Mouse (Mus musculus): Measurements from ENCODE around the gene Agap1. TPM values are rescaled to one million over a fixed set of nuclear protein-coding genes. Genes with fewer than 3 reads are reported as not detected.

Gene Agap1
- polyA plus RNA-seq, 1 experiment from 2014 or later = 10.7 TPM

DNA sequence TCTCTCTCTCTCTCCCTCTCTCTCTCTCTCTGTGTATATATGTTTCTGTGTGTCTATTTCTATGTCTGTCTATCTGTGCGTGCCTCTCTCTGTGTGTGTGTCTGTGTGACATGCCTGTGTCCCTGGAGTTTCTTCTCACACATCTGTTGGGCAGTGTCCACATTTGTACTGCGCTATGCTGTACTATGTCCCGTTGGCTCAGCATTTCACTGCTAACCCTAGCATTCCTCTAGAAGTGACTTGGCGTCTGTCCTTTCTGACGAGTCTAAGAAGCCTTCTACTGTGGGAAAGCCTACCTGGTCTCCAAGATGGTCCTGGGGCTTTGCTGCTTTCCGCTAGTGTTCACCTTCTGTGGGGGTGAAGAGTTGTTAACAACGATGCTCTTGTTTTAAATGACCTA, 368.4 kb downstream of the Agap1 start:
- H3K9ac ChIP-seq = no peak overlapping the region
- no peak overlapping the region for H3K4me2 ChIP-seq
- no peak for ATAC-seq (ENCODE audit: insufficient number of reproducible peaks, low FRiP score, low TSS enrichment, low read depth)
- no peak overlapping the region for H3K4me3 ChIP-seq
- H3K4me1 ChIP-seq = 0 out of 2 replicates have a peak, but pooled peaks cover 3% of the 10 kb centered on the region
- H3K27me3 ChIP-seq = no peaks in the 10 kb centered on the region
- H3K9me3 ChIP-seq = no peaks in the 10 kb centered on the region
- 76% methylated on average over 7 of the region's 7 CpGs for WGBS
- no peaks in the 10 kb centered on the region for H3K36me3 ChIP-seq
- no peak overlapping the region for H3K27ac ChIP-seq

DNA sequence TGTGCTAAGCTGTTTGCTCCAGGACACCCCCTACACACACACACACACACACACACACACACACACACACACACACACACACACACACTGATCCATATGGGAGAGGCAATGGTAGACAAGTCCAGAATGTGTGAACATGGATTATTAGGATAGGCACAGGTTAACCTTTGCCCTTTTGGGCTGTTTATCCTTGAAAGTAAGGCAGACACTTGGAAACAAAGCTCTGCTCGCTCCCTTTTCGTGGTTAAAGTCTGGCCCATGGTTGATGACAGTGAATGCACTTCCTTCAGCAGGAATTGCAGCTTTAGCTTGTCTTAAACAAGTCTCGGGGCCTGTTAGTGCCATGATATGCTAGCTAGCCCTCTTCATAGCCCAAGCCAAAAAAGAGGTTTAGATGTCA, 372.4 kb downstream of the Agap1 start:
- H3K9me3 ChIP-seq = no peaks in the 10 kb centered on the region
- H3K9ac ChIP-seq = no peak overlapping the region
- 69% methylated on average over 3 of the region's 3 CpGs for WGBS
- 0 out of 2 replicates have a peak, but pooled peaks cover under 1% of the 10 kb centered on the region for H3K36me3 ChIP-seq
- no peak overlapping the region for H3K4me2 ChIP-seq
- H3K4me1 ChIP-seq = no peaks in the 10 kb centered on the region
- no peak overlapping the region for H3K27ac ChIP-seq
- H3K4me3 ChIP-seq = no peak overlapping the region
- no peaks in the 10 kb centered on the region for H3K27me3 ChIP-seq
- no peak for ATAC-seq (ENCODE audit: insufficient number of reproducible peaks, low FRiP score, low TSS enrichment, low read depth)

DNA sequence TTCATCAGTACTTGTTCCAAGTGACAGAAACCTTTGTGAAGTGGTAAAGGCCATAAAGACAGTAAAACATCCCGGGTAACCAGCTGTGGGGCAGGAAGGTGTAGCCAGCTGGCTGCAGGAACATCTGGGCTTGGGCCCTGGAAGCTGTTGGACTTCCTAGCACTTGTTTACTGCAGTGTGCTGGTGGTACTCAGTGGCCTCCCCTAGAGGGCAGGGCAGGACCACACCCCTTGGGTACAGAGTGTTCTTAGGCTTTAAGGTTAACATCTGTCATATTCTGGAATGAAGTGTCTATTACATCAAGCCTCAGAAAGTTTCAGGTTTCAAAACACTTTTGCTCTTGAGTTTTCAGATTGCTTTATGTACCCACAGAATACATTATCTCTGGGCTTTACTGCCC, 376.5 kb downstream of the Agap1 start:
- Histone ChIP-seq H3K9ac (no peak overlapping the region), H3K9me3 (no peaks in the 10 kb centered on the region), H3K4me2 (no peak overlapping the region), H3K4me1 (no peaks in the 10 kb centered on the region), H3K27me3 (no peaks in the 10 kb centered on the region), H3K4me3 (no peak overlapping the region), H3K27ac (no peak overlapping the region), H3K36me3 (peaks cover 11% of the 10 kb centered on the region; the same call in 1 of the 2 replicates)
- 33% methylated on average over 1 of the region's 1 CpGs for WGBS
- no peak for ATAC-seq (ENCODE audit: insufficient number of reproducible peaks, low FRiP score, low TSS enrichment, low read depth)

DNA sequence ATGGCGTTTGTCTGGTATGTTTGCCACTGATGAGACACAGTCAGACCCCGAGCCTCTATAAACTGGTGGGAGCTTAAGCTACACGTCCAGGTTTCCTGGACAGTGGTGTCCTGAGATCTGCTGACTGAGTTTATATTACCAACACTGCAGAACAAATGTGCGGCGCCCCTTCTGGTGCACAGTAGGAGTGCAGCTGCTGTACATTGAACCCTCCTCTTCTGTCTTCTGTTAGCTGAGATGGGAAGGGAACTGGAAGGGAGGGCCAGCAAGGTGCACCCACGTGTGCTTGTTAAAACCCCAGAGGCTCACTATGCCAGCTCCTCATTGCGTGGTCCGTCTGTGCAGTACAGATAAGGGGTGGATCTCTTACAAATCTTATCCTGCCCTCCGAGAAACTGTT, 389.5 kb downstream of the Agap1 start:
- H3K27ac ChIP-seq = no peak overlapping the region
- 71% methylated on average over 9 of the region's 9 CpGs for WGBS
- no peak overlapping the region for H3K4me3 ChIP-seq
- peaks cover 36% of the 10 kb centered on the region for H3K4me1 ChIP-seq
- no peak for ATAC-seq (ENCODE audit: insufficient number of reproducible peaks, low FRiP score, low TSS enrichment, low read depth)
- 0 out of 2 replicates have a peak, but pooled peaks cover 6% of the 10 kb centered on the region for H3K36me3 ChIP-seq
- H3K9ac ChIP-seq = no peak overlapping the region
- H3K27me3 ChIP-seq = peaks cover 16% of the 10 kb centered on the region
- no peak overlapping the region for H3K4me2 ChIP-seq
- H3K9me3 ChIP-seq = no peaks in the 10 kb centered on the region

DNA sequence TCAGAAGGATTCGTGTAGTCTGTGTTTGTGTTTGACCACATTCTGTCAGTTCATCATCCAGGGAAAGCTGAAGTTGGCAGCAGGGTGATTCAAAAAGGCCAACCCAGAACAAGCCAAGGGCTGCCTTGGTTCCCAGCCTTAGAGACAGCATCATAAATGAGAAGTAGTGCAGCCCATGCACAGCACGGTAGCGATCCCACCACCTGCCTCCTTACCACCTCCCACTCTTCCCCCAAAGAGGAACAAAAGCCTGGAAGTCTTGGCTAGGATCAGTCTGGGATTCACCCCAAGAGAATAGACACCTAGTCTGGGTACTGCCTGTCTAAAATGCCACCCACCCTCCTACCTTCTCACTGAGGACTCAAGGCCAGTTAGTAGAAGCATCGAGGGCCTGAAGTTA, 390.9 kb downstream of the Agap1 start:
- H3K9me3 ChIP-seq = no peaks in the 10 kb centered on the region
- peaks cover 47% of the 10 kb centered on the region for H3K4me1 ChIP-seq
- no peak overlapping the region for H3K4me3 ChIP-seq
- WGBS = 53% methylated on average over 4 of the region's 4 CpGs
- no peak overlapping the region for H3K9ac ChIP-seq
- 0 out of 2 replicates have a peak, but pooled peaks cover 6% of the 10 kb centered on the region for H3K36me3 ChIP-seq
- peaks cover 17% of the 10 kb centered on the region for H3K27me3 ChIP-seq
- ATAC-seq (ENCODE audit: insufficient number of reproducible peaks, low FRiP score, low TSS enrichment, low read depth) = no peak
- no peak overlapping the region for H3K4me2 ChIP-seq
- no peak overlapping the region for H3K27ac ChIP-seq

DNA sequence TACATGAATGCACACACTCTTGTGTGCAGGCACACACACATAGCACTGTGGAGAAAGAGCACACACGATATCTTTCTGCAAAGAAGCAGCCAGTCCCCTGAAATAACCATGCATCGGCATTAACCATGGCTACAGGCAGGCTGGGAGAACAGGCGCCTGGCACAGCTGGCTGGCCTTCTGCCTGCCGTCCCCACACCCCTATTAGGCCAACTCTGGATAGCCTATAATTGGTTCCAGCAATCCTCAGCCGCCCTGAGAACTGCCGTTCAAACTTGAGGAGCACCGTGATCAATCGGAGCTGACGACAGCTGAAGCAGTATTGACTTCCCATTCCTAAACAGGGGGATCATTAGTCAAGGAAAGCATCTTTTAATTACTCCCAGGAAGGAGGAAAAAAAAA, 391.5 kb downstream of the Agap1 start:
- Histone ChIP-seq H3K27ac (no peak overlapping the region), H3K4me1 (peaks cover 47% of the 10 kb centered on the region), H3K4me2 (no peak overlapping the region), H3K9me3 (no peaks in the 10 kb centered on the region), H3K9ac (no peak overlapping the region), H3K4me3 (no peak overlapping the region), H3K36me3 (0 out of 2 replicates have a peak, but pooled peaks cover 6% of the 10 kb centered on the region), H3K27me3 (peaks cover 20% of the 10 kb centered on the region)
- WGBS = 27% methylated on average over 9 of the region's 9 CpGs
- ATAC-seq (ENCODE audit: insufficient number of reproducible peaks, low FRiP score, low TSS enrichment, low read depth) = no peak

DNA sequence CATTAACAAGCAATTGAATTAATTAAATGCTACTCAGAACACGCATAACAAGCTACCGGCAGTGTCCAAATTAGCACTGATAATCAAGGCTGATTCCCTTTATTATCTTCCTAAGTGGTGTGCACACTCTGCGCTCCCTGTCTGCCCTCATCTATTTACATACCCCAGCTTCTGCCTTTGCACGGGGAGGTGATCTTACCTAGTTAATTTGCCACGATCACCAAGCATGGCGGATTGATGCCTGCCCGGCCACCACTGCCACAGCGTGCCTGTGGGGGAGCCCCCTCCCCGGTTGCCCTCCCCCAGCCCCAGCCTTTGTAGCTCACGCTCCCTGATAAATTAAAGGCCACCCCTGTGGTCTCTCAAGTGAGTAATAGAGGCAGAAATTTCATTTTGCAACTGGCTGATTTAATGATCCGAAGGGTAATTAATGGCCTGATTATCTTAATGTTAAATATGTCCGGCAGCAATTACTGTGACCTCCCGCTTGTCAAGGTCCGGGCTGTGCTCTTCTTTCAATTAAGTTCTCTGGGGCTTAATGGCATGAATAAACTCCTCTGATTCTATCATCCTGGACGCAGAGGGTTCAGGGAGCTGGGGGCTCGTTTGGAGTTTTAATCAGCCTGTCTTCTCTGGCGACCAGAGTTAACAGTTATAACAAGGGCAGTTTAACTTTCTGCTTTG, 393.9 kb downstream of the Agap1 start:
- H3K4me2 ChIP-seq = peak overlapping the region; percentile 36
- H3K4me3 ChIP-seq = no peak overlapping the region

DNA sequence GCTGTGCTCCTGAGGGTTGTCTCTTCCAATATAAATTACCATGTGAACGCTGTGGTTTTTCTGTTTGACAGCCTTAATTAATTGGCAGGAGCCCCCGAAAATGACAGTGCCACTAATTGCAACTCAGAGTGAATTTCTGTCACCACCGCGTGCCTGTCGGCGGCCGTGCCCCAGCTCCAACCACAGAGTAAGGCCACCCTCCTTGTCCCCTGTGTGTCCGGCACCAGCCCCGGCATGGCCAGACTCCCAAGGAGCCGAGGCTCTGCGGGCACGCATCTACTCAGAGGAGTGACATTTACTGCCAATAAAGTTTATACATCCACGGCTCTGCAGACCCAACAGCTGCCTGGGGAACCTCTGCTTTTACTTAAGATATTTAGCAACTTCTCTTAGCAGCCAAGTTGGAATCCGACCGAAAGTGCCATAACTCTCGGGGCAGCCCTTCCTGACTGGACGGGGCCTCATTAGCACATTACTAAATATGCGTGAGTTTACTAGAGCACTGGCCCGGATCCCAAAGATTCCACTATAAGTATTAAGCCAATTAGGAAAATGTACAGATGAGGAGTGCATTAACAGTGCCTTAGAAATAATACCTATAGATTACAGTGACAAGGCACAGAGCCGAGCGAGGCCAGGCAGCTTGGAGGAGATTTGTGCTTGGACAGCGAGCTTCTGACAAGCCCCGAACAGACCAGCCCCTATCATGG, 394.7 kb downstream of the Agap1 start:
- ATAC-seq (ENCODE audit: insufficient number of reproducible peaks, low FRiP score, low TSS enrichment, low read depth) = peak; percentile 48; the same call in 1 of the 2 replicates
- Histone ChIP-seq H3K9ac (no peak overlapping the region), H3K4me2 (peak overlapping the region; percentile 36), H3K4me1 (peaks cover 47% of the 10 kb centered on the region), H3K9me3 (no peaks in the 10 kb centered on the region), H3K36me3 (no peaks in the 10 kb centered on the region), H3K27ac (no peak overlapping the region), H3K27me3 (peaks cover 20% of the 10 kb centered on the region), H3K4me3 (no peak overlapping the region)
- WGBS = 29% methylated on average over 23 of the region's 23 CpGs

More for the DNA sequence above, 393.9 kb downstream of the Agap1 start:
- H3K9ac ChIP-seq = no peak overlapping the region
- 0 out of 2 replicates have a peak, but pooled peaks cover 3% of the 10 kb centered on the region for H3K36me3 ChIP-seq
- H3K27me3 ChIP-seq = peaks cover 20% of the 10 kb centered on the region
- H3K27ac ChIP-seq = no peak overlapping the region
- H3K9me3 ChIP-seq = no peaks in the 10 kb centered on the region
- no peak for ATAC-seq (ENCODE audit: insufficient number of reproducible peaks, low FRiP score, low TSS enrichment, low read depth)
- H3K4me1 ChIP-seq = peaks cover 47% of the 10 kb centered on the region
- WGBS = 43% methylated on average over 17 of the region's 17 CpGs

DNA sequence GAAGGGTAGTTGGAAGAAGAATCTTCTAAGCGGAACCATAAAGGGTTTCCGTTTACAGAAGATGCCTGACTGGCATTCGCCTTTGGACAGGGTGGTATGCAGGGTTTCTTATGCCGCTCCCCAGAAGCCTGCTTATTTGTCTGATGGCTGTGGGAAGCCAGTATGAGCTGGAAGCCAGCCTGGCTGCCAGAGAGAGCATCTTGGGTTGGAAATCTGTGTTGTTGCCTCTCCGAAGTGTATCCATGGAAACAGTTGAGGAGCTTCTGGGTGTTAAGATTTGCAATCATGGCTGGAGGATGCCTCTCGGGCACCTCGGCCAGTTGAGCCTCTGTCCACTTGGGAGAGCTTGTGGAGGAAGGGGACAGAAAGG, 395.2 kb downstream of the Agap1 start:
- Histone ChIP-seq H3K27me3 (peaks cover 20% of the 10 kb centered on the region), H3K4me2 (peak overlapping the region; percentile 36; the same call in 1 of the 2 replicates), H3K4me1 (peaks cover 45% of the 10 kb centered on the region), H3K27ac (no peak overlapping the region), H3K36me3 (no peaks in the 10 kb centered on the region), H3K9ac (no peak overlapping the region), H3K9me3 (no peaks in the 10 kb centered on the region), H3K4me3 (no peak overlapping the region)
- ATAC-seq (ENCODE audit: insufficient number of reproducible peaks, low FRiP score, low TSS enrichment, low read depth) = 0 out of 2 replicates have a peak, but pooled peaks have one; percentile 22
- 50% methylated on average over 7 of the region's 7 CpGs for WGBS

DNA sequence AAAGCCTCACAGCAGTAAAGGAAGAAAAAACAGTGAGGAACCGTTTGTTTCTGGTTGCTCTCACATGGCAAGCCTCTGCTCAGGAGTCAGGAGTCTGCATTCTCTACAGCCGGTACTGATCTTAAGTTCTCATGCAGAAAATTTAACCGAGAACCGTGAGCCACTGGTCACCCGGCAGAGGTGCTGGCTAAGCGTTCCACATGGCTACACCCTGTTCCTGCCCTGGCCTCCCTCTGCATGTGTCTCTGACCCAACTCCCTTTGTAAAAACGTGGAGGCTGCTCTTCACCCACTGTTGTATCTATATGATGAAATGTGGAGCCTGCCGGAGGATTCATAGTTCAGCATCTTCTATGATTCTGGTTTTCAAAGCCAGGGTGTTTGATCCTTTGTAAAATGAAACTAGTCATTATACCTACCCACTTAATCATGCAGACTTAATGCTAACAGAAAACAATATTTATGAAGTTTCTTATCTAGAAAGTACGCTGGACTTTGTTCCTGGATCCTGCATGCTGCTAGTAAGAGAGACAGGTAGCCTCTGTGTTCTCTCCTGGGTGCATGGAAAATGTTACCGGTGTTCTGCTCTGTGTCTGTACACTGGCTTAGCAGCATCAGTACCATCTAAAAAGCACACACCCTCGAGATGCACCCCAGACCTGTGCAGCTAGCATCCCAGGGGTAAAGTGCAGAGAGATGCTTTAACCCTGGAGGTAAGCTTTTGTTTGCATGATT, 396.2 kb downstream of the Agap1 start:
- Histone ChIP-seq H3K9ac (no peak overlapping the region), H3K27ac (no peak overlapping the region), H3K4me3 (no peak overlapping the region), H3K27me3 (peaks cover 20% of the 10 kb centered on the region), H3K9me3 (no peaks in the 10 kb centered on the region), H3K4me2 (no peak overlapping the region), H3K4me1 (peaks cover 36% of the 10 kb centered on the region), H3K36me3 (no peaks in the 10 kb centered on the region)
- 75% methylated on average over 11 of the region's 11 CpGs for WGBS
- ATAC-seq (ENCODE audit: insufficient number of reproducible peaks, low FRiP score, low TSS enrichment, low read depth) = no peak

DNA sequence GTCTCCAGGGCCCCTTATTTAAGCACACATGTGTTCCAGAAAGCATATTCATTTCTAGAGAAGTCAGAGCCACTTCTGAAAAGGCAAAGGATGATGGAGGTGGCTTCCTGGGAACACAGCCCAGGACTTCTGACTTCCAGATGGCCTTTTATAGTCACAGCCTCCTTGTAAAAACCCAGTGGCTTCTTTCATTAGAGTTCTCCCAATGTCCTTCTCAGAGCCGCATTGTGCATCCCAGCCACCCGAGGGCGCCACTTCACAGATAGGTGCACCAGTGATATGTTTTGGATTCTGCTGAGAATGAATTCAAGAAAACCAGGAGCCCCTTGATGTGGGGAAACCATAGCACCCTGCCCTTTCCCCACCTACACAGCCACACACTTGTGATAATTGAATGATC, 404.6 kb downstream of the Agap1 start:
- no peaks in the 10 kb centered on the region for H3K27me3 ChIP-seq
- H3K9ac ChIP-seq = no peak overlapping the region
- 24% methylated on average over 3 of the region's 3 CpGs for WGBS
- no peaks in the 10 kb centered on the region for H3K9me3 ChIP-seq
- H3K36me3 ChIP-seq = no peaks in the 10 kb centered on the region
- H3K4me1 ChIP-seq = peaks cover 27% of the 10 kb centered on the region
- no peak for ATAC-seq (ENCODE audit: insufficient number of reproducible peaks, low FRiP score, low TSS enrichment, low read depth)
- no peak overlapping the region for H3K27ac ChIP-seq
- no peak overlapping the region for H3K4me3 ChIP-seq
- H3K4me2 ChIP-seq = no peak overlapping the region

Measured in limb, embryonic 15.5 days (tissue).